Mouse (Mus musculus): ENCODE measurements around the gene Cish. TPM values are rescaled to one million over a fixed set of nuclear protein-coding genes. Genes with fewer than 3 reads are reported as not detected.

The Cish gene
- polyA plus RNA-seq, 1 experiment from 2014 or later = 6.5 TPM

Other genes starting within 250 kb of the Cish start
- gene Dock3, start 64.1 kb upstream of the Cish start, polyA plus RNA-seq (2014; fragmentation: Nextera tagmentation; extraction: Ambion mirVana) = 10.7 and 12.1 TPM in 2 replicates
- gene Mapkapk3, start 6.1 kb upstream of the Cish start, polyA plus RNA-seq (2014; fragmentation: Nextera tagmentation; extraction: Ambion mirVana) = 3.2 and 4.9 TPM in 2 replicates
- gene Hemk1, start 42.3 kb downstream of the Cish start, polyA plus RNA-seq (2014; fragmentation: Nextera tagmentation; extraction: Ambion mirVana) = 11.2 and 13.8 TPM in 2 replicates
- gene 6430571L13Rik, start 44.6 kb downstream of the Cish start, polyA plus RNA-seq (2014; fragmentation: Nextera tagmentation; extraction: Ambion mirVana) = 1.3 and 1.6 TPM in 2 replicates
- gene Cacna2d2, start 103.6 kb downstream of the Cish start, polyA plus RNA-seq (2014; fragmentation: Nextera tagmentation; extraction: Ambion mirVana) = 1.8 and 2.8 TPM in 2 replicates
- gene Tmem115, start 237.9 kb downstream of the Cish start, polyA plus RNA-seq (2014; fragmentation: Nextera tagmentation; extraction: Ambion mirVana) = 40.2 and 43.7 TPM in 2 replicates
- gene Cyb561d2, start 246.2 kb downstream of the Cish start, polyA plus RNA-seq (2014; fragmentation: Nextera tagmentation; extraction: Ambion mirVana) = 14.3 and 18.7 TPM in 2 replicates
- 40.7 and 43.7 TPM in 2 replicates for gene Nprl2, start 246.2 kb downstream of the Cish start, polyA plus RNA-seq (2014; fragmentation: Nextera tagmentation; extraction: Ambion mirVana)

Measured in forebrain, embryonic 11.5 days (tissue).